Mouse (Mus musculus): Measurements from ENCODE around the gene Dip2c. TPM values are rescaled to one million over a fixed set of nuclear protein-coding genes. Genes with fewer than 3 reads are reported as not detected.

The Dip2c gene
- polyA plus RNA-seq, 1 experiment from 2014 or later = 4.4 TPM

GRCm38 (mm10) chr13:9342696-9343095 is 66.4 kb downstream of the Dip2c start:
- no peaks in the 10 kb centered on the region for H3K4me1 ChIP-seq (ENCODE audit: control insufficient read depth, insufficient read depth, low read length)
- 82% methylated on average over 1 of the region's 1 CpGs for WGBS (ENCODE audit: insufficient replicate concordance)
- H3K27ac ChIP-seq (ENCODE audit: low read depth, low read length) = no peak overlapping the region
- H3K9ac ChIP-seq (ENCODE audit: low read depth, low read length) = no peak overlapping the region
- H3K4me2 ChIP-seq = no peak overlapping the region
- H3K36me3 ChIP-seq (ENCODE audit: control insufficient read depth, insufficient read depth, low read length) = no peaks in the 10 kb centered on the region
- no peaks in the 10 kb centered on the region for H3K9me3 ChIP-seq (replicated peaks; ENCODE audit: control insufficient read depth, low read length)
- ATAC-seq (replicated peaks; ENCODE audit: insufficient number of reproducible peaks, low FRiP score, low TSS enrichment) = no peak
- no peaks in the 10 kb centered on the region for H3K27me3 ChIP-seq (ENCODE audit: control insufficient read depth, insufficient read depth, low read length)
- H3K4me3 ChIP-seq (ENCODE audit: low read depth, low read length) = no peak overlapping the region

DNA sequence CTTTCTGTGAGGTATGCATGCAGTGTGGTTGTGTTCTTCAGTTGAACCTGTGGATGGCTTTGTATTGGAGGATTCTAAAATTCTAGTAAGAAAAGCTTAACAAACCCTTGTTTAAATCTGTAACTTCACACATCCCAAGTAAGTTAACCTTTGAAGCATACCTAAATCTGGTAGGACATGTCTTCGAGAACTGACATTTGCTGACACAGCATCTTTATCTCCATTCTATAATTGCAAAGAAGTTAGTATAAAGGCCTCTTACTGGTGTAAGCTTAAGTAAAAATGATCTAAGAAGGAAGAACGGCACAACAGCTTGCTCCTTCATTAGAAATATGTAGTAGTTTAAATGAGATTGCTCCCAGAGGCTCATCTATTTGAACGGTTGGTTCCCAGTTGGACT is 71.1 kb downstream of the Dip2c start:
- Histone ChIP-seq H3K4me3 (ENCODE audit: low read depth, low read length) (no peak overlapping the region), H3K27ac (ENCODE audit: low read depth, low read length) (no peak overlapping the region), H3K27me3 (ENCODE audit: control insufficient read depth, insufficient read depth, low read length) (no peaks in the 10 kb centered on the region), H3K9me3 (replicated peaks; ENCODE audit: control insufficient read depth, low read length) (no peaks in the 10 kb centered on the region), H3K4me1 (ENCODE audit: control insufficient read depth, insufficient read depth, low read length) (peaks cover 5% of the 10 kb centered on the region; the same call in 1 of the 2 replicates), H3K36me3 (ENCODE audit: control insufficient read depth, insufficient read depth, low read length) (no peaks in the 10 kb centered on the region), H3K4me2 (no peak overlapping the region), H3K9ac (ENCODE audit: low read depth, low read length) (no peak overlapping the region)
- 81% methylated on average over 3 of the region's 3 CpGs for WGBS (ENCODE audit: insufficient replicate concordance)
- ATAC-seq (replicated peaks; ENCODE audit: insufficient number of reproducible peaks, low FRiP score, low TSS enrichment) = no peak

- 74% methylated on average over 2 of the region's 2 CpGs for WGBS (ENCODE audit: insufficient replicate concordance)
- H3K27me3 ChIP-seq (ENCODE audit: control insufficient read depth, insufficient read depth, low read length) = no peaks in the 10 kb centered on the region
- no peak overlapping the region for H3K4me3 ChIP-seq (ENCODE audit: low read depth, low read length)
- no peaks in the 10 kb centered on the region for H3K36me3 ChIP-seq (ENCODE audit: control insufficient read depth, insufficient read depth, low read length)
- H3K27ac ChIP-seq (ENCODE audit: low read depth, low read length) = no peak overlapping the region
- H3K4me2 ChIP-seq = no peak overlapping the region
- ATAC-seq (replicated peaks; ENCODE audit: insufficient number of reproducible peaks, low FRiP score, low TSS enrichment) = no peak
- no peaks in the 10 kb centered on the region for H3K9me3 ChIP-seq (replicated peaks; ENCODE audit: control insufficient read depth, low read length)
- H3K9ac ChIP-seq (ENCODE audit: low read depth, low read length) = no peak overlapping the region
- peaks cover 5% of the 10 kb centered on the region; the same call in 1 of the 2 replicates for H3K4me1 ChIP-seq (ENCODE audit: control insufficient read depth, insufficient read depth, low read length)
These were observed 74.3 kb downstream of the Dip2c start for GRCm38 (mm10) chr13:9350670-9351069.

GRCm38 (mm10) chr13:9353890-9354289 is 77.6 kb downstream of the Dip2c start:
- Histone ChIP-seq H3K9ac (ENCODE audit: low read depth, low read length) (no peak overlapping the region), H3K4me1 (ENCODE audit: control insufficient read depth, insufficient read depth, low read length) (peaks cover 5% of the 10 kb centered on the region; the same call in 1 of the 2 replicates), H3K4me3 (ENCODE audit: low read depth, low read length) (no peak overlapping the region), H3K27me3 (ENCODE audit: control insufficient read depth, insufficient read depth, low read length) (no peaks in the 10 kb centered on the region), H3K4me2 (no peak overlapping the region), H3K36me3 (ENCODE audit: control insufficient read depth, insufficient read depth, low read length) (no peaks in the 10 kb centered on the region), H3K27ac (ENCODE audit: low read depth, low read length) (no peak overlapping the region), H3K9me3 (replicated peaks; ENCODE audit: control insufficient read depth, low read length) (no peaks in the 10 kb centered on the region)
- ATAC-seq (replicated peaks; ENCODE audit: insufficient number of reproducible peaks, low FRiP score, low TSS enrichment) = no peak
- WGBS (ENCODE audit: insufficient replicate concordance) = 92% methylated on average over 1 of the region's 1 CpGs

DNA sequence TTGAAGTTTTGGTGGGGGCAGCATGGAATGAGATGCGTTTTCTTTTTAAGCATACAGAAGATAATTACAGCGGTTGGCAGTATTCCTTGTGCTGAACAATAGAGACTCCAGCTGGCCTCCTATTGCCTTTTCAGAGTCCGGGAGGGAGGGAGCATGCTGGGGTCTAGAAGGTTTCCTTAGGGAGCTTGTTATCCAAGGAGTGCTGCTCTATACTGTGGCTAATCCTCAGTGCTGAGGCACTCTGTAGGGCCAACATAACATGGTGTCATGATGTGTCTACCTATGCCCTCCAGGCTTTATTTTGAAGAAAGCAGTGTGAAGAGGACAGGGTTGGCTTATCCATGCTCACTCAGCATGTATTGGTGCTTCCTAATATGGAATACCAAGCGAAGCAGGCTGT is 79.0 kb downstream of the Dip2c start:
- H3K27me3 ChIP-seq (ENCODE audit: control insufficient read depth, insufficient read depth, low read length) = no peaks in the 10 kb centered on the region
- no peak for ATAC-seq (replicated peaks; ENCODE audit: insufficient number of reproducible peaks, low FRiP score, low TSS enrichment)
- no peaks in the 10 kb centered on the region for H3K9me3 ChIP-seq (replicated peaks; ENCODE audit: control insufficient read depth, low read length)
- no peak overlapping the region for H3K9ac ChIP-seq (ENCODE audit: low read depth, low read length)
- H3K4me2 ChIP-seq = no peak overlapping the region
- H3K27ac ChIP-seq (ENCODE audit: low read depth, low read length) = no peak overlapping the region
- H3K4me3 ChIP-seq (ENCODE audit: low read depth, low read length) = no peak overlapping the region
- no peaks in the 10 kb centered on the region for H3K36me3 ChIP-seq (ENCODE audit: control insufficient read depth, insufficient read depth, low read length)
- H3K4me1 ChIP-seq (ENCODE audit: control insufficient read depth, insufficient read depth, low read length) = no peaks in the 10 kb centered on the region
- WGBS (ENCODE audit: insufficient replicate concordance) = 69% methylated on average over 4 of the region's 4 CpGs

DNA sequence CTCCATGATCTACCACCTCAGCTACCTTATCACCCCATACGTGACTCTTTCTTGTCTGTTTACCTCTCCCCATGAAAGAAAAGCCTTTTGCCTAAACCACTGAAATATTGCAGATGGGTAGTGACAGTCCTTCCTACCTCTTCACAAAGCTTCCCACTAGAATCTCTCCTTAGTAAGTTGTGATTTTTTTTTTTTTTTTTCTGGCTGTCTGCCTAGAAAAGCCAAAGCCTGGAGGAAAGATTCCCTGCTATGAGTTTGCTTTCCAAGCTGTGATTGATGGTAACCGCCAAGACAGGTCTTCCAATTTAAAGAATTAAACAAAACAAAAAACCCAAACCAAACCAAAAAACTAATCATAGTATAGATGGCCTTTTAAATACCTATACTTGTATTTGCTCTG is 85.1 kb downstream of the Dip2c start:
- no peaks in the 10 kb centered on the region for H3K27me3 ChIP-seq (ENCODE audit: control insufficient read depth, insufficient read depth, low read length)
- ATAC-seq (replicated peaks; ENCODE audit: insufficient number of reproducible peaks, low FRiP score, low TSS enrichment) = no peak
- no peak overlapping the region for H3K27ac ChIP-seq (ENCODE audit: low read depth, low read length)
- 56% methylated on average over 2 of the region's 2 CpGs for WGBS (ENCODE audit: insufficient replicate concordance)
- no peaks in the 10 kb centered on the region for H3K9me3 ChIP-seq (replicated peaks; ENCODE audit: control insufficient read depth, low read length)
- no peaks in the 10 kb centered on the region for H3K4me1 ChIP-seq (ENCODE audit: control insufficient read depth, insufficient read depth, low read length)
- H3K4me3 ChIP-seq (ENCODE audit: low read depth, low read length) = no peak overlapping the region
- H3K9ac ChIP-seq (ENCODE audit: low read depth, low read length) = no peak overlapping the region
- no peaks in the 10 kb centered on the region for H3K36me3 ChIP-seq (ENCODE audit: control insufficient read depth, insufficient read depth, low read length)
- no peak overlapping the region for H3K4me2 ChIP-seq

DNA sequence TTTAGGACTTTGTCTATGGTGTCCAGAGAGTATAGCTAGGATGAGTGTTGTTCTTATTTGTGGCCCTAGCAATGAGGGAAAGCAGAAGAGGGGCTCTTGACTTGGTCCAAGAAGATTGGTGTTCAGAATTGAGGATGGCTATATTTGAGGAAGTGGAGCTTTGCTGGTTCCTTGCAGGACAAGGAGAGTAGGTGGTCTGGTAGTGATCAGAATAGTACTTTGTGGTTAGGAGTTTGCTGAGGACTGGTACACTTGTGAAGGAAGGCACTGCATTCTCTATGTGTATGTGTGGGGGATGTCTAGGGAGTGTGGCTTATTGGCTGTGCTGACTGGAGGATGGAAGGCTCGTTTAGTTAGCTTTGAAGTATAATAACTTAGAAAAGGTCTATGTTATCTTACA is 95.1 kb downstream of the Dip2c start:
- H3K4me3 ChIP-seq (ENCODE audit: low read depth, low read length) = no peak overlapping the region
- H3K27ac ChIP-seq (ENCODE audit: low read depth, low read length) = no peak overlapping the region
- ATAC-seq (replicated peaks; ENCODE audit: insufficient number of reproducible peaks, low FRiP score, low TSS enrichment) = no peak
- no peaks in the 10 kb centered on the region for H3K27me3 ChIP-seq (ENCODE audit: control insufficient read depth, insufficient read depth, low read length)
- no peaks in the 10 kb centered on the region for H3K9me3 ChIP-seq (replicated peaks; ENCODE audit: control insufficient read depth, low read length)
- H3K4me1 ChIP-seq (ENCODE audit: control insufficient read depth, insufficient read depth, low read length) = no peaks in the 10 kb centered on the region
- no peaks in the 10 kb centered on the region for H3K36me3 ChIP-seq (ENCODE audit: control insufficient read depth, insufficient read depth, low read length)
- H3K4me2 ChIP-seq = no peak overlapping the region
- H3K9ac ChIP-seq (ENCODE audit: low read depth, low read length) = no peak overlapping the region
- WGBS (ENCODE audit: insufficient replicate concordance) = 66% methylated on average over 1 of the region's 1 CpGs

DNA sequence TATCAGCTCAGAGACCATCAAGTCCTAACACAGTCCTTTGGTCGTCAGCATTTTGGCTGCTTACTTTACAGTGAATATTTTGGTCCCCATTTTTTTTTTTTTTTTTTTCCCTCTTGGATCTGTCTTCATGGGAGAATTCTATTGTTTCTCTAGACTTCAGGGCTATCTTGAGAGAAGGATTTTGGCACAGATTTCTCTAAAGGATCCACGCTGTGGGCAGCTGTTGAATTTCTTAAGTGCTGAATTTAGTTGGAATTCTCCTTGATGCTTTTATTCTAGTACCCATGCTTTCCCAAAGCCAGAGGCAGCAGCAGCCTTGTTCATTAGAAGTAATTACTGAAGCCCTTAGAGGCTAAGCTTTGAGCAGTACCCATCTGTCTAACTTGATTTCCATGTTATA is 100.8 kb downstream of the Dip2c start:
- no peaks in the 10 kb centered on the region for H3K4me1 ChIP-seq (ENCODE audit: control insufficient read depth, insufficient read depth, low read length)
- H3K27me3 ChIP-seq (ENCODE audit: control insufficient read depth, insufficient read depth, low read length) = no peaks in the 10 kb centered on the region
- H3K9me3 ChIP-seq (replicated peaks; ENCODE audit: control insufficient read depth, low read length) = 0 out of 2 replicates have a peak, but pooled peaks cover 3% of the 10 kb centered on the region
- ATAC-seq (replicated peaks; ENCODE audit: insufficient number of reproducible peaks, low FRiP score, low TSS enrichment) = no peak
- no peak overlapping the region for H3K4me2 ChIP-seq
- no peaks in the 10 kb centered on the region for H3K36me3 ChIP-seq (ENCODE audit: control insufficient read depth, insufficient read depth, low read length)
- H3K27ac ChIP-seq (ENCODE audit: low read depth, low read length) = no peak overlapping the region
- no peak overlapping the region for H3K9ac ChIP-seq (ENCODE audit: low read depth, low read length)
- WGBS (ENCODE audit: insufficient replicate concordance) = 66% methylated on average over 2 of the region's 2 CpGs
- no peak overlapping the region for H3K4me3 ChIP-seq (ENCODE audit: low read depth, low read length)

DNA sequence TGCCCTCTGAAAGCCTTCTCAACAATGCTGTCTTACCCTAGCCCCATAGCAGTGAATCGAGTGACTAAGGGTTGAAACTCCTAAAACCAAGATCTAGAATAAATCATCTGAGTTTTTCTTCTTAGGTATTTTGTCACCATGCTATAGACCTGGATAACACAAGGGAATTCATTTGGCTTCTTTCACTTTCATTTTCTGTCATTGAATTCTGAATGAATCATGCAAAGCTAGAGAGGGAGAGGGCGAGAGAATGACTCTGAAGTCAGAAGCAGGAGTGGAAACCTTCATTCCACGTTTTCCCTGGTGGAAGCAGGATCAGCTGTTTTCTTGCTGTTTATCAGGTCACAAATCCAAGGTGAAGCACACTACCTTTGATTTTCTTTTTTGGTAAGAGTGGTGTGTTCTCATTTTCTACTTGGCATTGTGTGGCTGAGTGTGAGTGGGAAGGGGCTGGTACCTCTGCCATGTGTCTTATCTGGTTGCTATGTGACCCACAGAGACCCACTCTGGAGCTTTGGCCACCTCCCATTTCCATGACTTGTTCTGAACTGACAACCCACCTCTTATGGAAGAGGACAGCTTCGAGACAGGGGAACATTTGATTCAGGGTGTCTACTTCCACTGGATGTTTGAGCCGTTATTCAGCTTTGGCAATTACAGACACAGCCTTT is 104.5 kb downstream of the Dip2c start:
- Histone ChIP-seq H3K36me3 (ENCODE audit: control insufficient read depth, insufficient read depth, low read length) (no peaks in the 10 kb centered on the region), H3K9me3 (replicated peaks; ENCODE audit: control insufficient read depth, low read length) (0 out of 2 replicates have a peak, but pooled peaks cover 3% of the 10 kb centered on the region), H3K27ac (ENCODE audit: low read depth, low read length) (no peak overlapping the region), H3K4me1 (ENCODE audit: control insufficient read depth, insufficient read depth, low read length) (no peaks in the 10 kb centered on the region), H3K4me3 (ENCODE audit: low read depth, low read length) (no peak overlapping the region), H3K9ac (ENCODE audit: low read depth, low read length) (no peak overlapping the region), H3K4me2 (no peak overlapping the region), H3K27me3 (ENCODE audit: control insufficient read depth, insufficient read depth, low read length) (no peaks in the 10 kb centered on the region)
- no peak for ATAC-seq (replicated peaks; ENCODE audit: insufficient number of reproducible peaks, low FRiP score, low TSS enrichment)
- 75% methylated on average over 5 of the region's 5 CpGs for WGBS (ENCODE audit: insufficient replicate concordance)

All from heart, embryonic 11.5 days (tissue).